Mouse (Mus musculus): Measurements from ENCODE around the gene Ppm1j.
A peak's percentile ranks its signal among the peaks of the same experiment; 100 is the strongest.

The Ppm1j gene

GRCm38 (mm10) chr3:104815346-104815745 lies 34.5 kb downstream of the Ppm1j start:
- no peak for DNase-seq

GRCm38 (mm10) chr3:104816130-104816529 lies 35.3 kb downstream of the Ppm1j start:
- DNase-seq, result no peak

- DNase-seq, result peak; percentile 70
These were observed 36.7 kb downstream of the Ppm1j start for GRCm38 (mm10) chr3:104817481-104817990.

- peak; percentile 79 for DNase-seq
These were observed 37.3 kb downstream of the Ppm1j start, which contains the start of gene Mov10 for GRCm38 (mm10) chr3:104817991-104818748. Gene Mov10, minus strand, starts transcription at chr3:104818563.

GRCm38 (mm10) chr3:104818749-104819134 lies 37.9 kb downstream of the Ppm1j start:
- no peak for DNase-seq

- no peak for DNase-seq
These were observed 39.6 kb downstream of the Ppm1j start for GRCm38 (mm10) chr3:104820426-104820825.

- no peak for DNase-seq
These were observed 41.6 kb downstream of the Ppm1j start for GRCm38 (mm10) chr3:104822413-104822812.

Data from thymus, postnatal 25 days (tissue).